Mouse (Mus musculus) ovary, postnatal 14 days (tissue): ENCODE measurements around the gene Cntn2.

Source experiments
- DNase-seq: peaks from one replicate; pipeline ENCODE4 v3.0.0; 2022; ENCODE audit warnings: low spot score

The Cntn2 gene

GRCm38 (mm10) chr1:132557901-132558631, 15.0 kb upstream of the Cntn2 start:
- peak; percentile 38 for DNase-seq

GRCm38 (mm10) chr1:132543789-132544188, 733 bp upstream of the Cntn2 start:
- DNase-seq: no peak

GRCm38 (mm10) chr1:132541824-132542599, 1.0 kb downstream of the Cntn2 start:
- no peak for DNase-seq

GRCm38 (mm10) chr1:132541171-132541823, 1.8 kb downstream of the Cntn2 start:
- DNase-seq: no peak

GRCm38 (mm10) chr1:132540701-132541100, 2.4 kb downstream of the Cntn2 start:
- DNase-seq: no peak

- DNase-seq: no peak
These were observed 5.3 kb downstream of the Cntn2 start for GRCm38 (mm10) chr1:132537736-132538135.

- DNase-seq: no peak
These were observed 6.6 kb downstream of the Cntn2 start for GRCm38 (mm10) chr1:132536416-132536815.

GRCm38 (mm10) chr1:132535541-132535940, 7.5 kb downstream of the Cntn2 start:
- no peak for DNase-seq

GRCm38 (mm10) chr1:132533840-132534239, 9.2 kb downstream of the Cntn2 start:
- DNase-seq: no peak

GRCm38 (mm10) chr1:132532521-132532920, 10.5 kb downstream of the Cntn2 start:
- no peak for DNase-seq

- DNase-seq: no peak
These were observed 12.3 kb downstream of the Cntn2 start for GRCm38 (mm10) chr1:132530631-132531191.

- DNase-seq: no peak
These were observed 14.3 kb downstream of the Cntn2 start for GRCm38 (mm10) chr1:132528647-132529334.

- DNase-seq: no peak
These were observed 15.0 kb downstream of the Cntn2 start for GRCm38 (mm10) chr1:132528071-132528470.

GRCm38 (mm10) chr1:132525832-132526231, 17.2 kb downstream of the Cntn2 start:
- DNase-seq: peak; percentile 71

- DNase-seq: no peak
These were observed 19.1 kb downstream of the Cntn2 start for GRCm38 (mm10) chr1:132523920-132524319.

GRCm38 (mm10) chr1:132523048-132523447, 20.0 kb downstream of the Cntn2 start:
- DNase-seq: no peak

- DNase-seq: peak; percentile 36
These were observed 22.3 kb downstream of the Cntn2 start for GRCm38 (mm10) chr1:132520764-132521163.

GRCm38 (mm10) chr1:132519734-132520133, 23.3 kb downstream of the Cntn2 start:
- no peak for DNase-seq

GRCm38 (mm10) chr1:132518621-132519020, 24.4 kb downstream of the Cntn2 start:
- DNase-seq: no peak

- DNase-seq: no peak
These were observed 26.3 kb downstream of the Cntn2 start for GRCm38 (mm10) chr1:132516776-132517175.

GRCm38 (mm10) chr1:132515339-132515738, 27.7 kb downstream of the Cntn2 start:
- no peak for DNase-seq

GRCm38 (mm10) chr1:132512106-132512505, 30.9 kb downstream of the Cntn2 start:
- DNase-seq: no peak
